Mouse (Mus musculus) G1E-ER4 (cell line): ENCODE data around the gene Adamts7. TPM values are rescaled to one million over a fixed set of nuclear protein-coding genes. Genes with fewer than 3 reads are reported as not detected.

Experiments used
- GATA1 ChIP-seq: IDR thresholded peaks from one replicate; pipeline ENCODE4 v1.8.0; 2012; ENCODE audit warnings: low read length, inconsistent platforms
- polyA plus RNA-seq: library from polyadenylated mRNA; stranded (reverse); fragments of >175 nt; gene quantifications from 2 replicates; pipeline ENCODE4 v1.2.3, GENCODE M21; 2012

The Adamts7 gene
- polyA plus RNA-seq, result not detected in 2 replicates

DNA sequence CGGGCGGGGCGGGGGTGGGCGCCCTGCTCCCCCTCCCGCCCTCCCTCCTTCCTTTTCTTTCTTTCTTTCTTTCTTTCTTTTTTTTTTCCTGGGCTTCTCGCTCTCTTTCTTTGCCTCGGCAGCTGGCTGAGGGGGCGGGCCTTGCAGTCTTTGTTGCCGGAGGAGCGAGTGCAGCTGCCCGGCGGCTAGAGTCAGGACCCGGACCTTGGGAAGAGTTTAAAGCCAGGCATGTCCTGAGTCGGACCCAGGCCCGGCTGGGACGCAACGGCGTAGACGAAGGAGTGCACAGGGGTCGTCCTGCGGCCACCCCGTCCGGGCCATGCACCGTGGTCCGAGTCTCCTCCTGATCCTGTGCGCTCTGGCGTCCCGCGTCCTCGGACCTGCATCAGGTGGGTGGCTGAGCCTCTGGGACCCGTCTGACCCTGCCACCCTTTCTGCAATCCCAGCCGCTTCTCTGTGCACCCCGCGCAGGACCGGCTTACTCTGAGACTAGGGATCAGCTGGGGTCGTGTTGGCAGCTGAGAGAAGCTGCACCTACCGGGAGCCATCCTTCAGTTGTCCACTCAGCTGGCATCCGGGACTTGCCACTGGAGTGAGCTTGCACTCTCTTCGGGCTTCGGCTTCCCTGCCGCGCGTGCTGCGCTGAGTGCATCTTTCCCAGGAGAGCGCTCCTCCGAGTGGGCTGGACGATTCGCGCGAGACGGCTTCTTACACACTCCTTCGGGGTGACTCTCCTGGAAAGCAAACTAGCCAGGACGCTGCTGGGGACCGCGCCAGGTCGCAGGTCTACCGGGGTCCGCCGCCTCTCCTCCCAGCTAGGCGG is at the start of gene Adamts7:
TSS of gene Adamts7 (plus strand) at position 144 of the 823 bp plus-strand sequence.
- no peak for TF ChIP-seq GATA1

DNA sequence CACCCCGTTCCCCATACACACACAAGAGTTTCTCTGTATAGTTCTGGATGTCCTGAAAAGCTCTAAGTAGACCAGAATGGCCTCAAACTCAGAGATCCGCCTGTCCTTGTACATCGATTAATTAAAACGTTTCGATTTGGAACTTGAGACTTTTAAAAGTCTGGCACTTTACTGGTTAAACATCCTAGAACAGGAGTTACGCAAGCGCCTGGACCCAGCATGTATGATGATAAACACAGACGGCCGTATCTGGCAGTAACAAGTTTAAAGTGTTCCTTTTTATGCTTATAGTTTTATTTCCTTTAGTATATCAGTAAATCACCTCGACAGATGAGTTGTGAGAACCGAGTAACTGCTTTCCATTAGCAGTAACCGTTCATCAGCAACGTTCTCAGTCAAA is 49.7 kb upstream of the Adamts7 start:
- no peak for TF ChIP-seq GATA1

DNA sequence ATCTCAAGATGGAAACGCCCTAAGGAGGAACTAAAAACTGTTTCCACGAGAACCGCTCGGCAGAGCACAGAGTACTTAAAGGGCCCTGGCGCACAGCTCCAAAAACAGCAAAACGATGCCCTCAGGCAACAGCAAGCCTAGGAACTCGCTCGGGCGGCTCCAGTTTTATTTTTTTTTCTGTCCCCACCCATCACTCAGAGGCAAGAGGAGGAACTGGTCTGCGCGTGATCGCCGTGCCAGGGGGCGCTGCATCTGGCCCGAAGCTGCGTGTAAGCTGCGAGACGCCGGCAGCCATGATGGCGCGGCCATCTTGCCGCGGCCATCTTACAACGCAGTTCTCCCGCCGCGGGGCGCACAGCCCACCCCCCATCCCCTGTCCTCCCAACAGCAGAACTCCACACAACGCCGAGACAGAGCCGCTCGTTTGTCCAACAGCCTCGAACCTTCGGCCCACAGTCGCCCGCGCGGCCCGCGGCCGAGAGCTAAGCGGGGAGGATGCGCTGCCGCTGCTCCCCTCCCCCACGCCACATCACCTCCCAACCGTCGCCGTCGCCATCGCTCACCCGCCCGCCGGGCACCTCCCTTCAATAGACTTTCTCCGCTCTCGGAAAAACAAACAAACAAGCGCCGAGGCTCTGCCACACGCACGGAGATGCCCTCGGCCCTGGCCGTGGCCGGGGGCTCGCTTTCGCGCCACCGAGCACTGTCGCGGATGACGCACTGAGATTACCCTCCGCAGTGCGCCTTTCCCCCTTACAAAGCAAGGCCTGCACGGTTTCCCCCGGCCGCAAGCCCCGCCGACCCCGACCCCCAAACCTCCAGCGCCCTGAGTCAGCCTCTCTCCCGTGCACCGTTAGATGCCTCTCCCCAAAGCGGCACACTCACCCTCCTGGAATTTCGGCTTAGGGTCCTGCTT is 49.0 kb upstream of the Adamts7 start:
- no peak for TF ChIP-seq GATA1

DNA sequence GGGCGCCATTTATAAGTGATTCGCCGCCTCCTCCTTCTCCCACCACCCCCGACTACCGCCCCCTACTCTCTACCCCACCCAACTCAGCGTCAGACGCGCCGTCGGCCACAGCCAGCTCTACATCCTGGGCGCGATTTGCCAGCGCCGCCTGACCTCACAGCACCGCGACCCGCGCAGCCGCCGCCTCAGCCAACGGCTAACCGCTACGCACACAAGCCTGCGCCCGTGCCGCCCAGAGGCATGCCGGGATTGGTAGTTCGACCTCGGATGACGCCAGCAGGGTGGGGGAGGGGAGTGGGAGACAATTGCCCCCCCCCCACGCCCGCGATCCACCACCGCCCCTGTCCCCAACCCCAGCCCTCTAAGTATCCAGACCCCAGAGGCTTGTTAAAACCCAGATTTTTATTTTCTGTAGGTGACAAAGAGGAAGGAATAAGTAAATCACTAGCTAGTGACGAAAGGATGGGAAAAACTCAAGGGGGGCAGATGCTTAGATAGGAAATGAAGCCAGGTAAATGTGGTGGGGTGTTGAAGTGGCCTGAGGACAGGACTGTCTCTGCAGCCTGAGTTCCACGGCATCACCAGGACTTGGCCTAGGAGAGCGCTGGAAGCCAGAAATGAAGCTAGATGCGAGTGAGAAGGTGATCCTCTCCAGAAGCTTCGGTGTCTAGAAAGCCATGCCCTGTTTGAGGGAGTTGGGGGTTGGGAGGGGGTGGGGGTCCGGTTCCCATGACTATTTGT is 48.1 kb upstream of the Adamts7 start, which contains the start of gene Morf4l1:
TSS of gene Morf4l1 (minus strand) at position 208 of the 741 bp plus-strand sequence.
- TF ChIP-seq GATA1, result no peak

DNA sequence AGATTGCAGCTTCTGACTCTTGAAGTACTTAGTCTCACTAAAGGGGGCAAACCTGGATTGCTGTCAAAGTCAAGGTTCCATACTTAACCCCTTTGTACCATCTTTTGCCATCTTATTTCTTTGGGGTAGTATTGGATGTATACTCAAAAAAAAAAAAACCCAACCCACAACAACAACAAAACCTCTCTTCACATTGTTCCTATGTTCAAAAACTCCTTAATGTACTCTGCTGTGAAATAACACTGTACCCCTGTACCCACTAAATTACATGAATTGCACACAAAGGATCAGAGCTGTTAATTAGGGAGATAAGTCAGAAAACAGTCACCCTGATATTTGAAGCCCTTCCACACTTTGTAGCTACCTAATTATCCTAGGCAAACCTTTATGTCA is 47.6 kb upstream of the Adamts7 start:
- TF ChIP-seq GATA1, result no peak

DNA sequence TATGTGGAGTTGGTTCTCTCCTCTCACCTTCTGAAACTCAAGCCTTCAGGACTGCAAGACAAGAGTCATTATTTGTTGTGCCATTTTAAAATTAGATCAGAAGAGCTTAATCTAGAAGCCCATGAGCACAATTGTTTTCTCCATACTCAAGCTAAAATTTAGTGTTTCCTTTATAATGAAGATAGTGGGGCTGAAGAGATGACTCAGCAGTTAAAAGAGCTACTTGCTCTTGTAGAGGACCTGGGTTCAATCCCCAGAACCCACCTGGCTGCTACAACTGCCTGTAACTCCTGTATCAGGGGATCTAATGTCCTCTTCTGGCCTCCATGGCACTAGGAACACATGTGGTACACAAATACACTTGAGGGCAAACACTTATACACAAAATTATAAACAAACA is 45.6 kb upstream of the Adamts7 start:
- TF ChIP-seq GATA1, result no peak

DNA sequence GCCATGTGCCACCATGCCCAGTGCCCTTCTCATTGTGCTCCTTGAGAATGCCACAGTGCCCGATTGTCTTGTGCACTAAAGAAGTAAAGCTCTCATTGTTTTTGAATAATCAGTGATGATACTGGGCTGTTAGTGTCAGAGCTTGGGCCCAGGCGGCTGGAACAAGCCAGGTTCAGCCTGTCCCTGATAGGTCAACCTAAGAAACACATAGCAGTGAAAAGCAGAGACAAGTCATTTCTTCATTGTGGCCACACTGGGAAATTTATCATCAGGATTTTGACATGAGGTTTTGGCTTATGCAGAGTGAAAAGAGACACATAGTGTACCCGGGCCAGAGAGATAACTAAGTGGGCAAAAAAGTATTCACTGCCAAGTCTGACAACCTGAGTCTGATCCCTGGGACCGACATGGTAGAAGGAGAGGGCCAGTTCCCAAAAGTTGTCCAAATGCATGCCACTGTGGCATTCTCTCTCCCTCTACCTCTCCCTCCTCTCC is 40.6 kb upstream of the Adamts7 start:
- TF ChIP-seq GATA1, result no peak

DNA sequence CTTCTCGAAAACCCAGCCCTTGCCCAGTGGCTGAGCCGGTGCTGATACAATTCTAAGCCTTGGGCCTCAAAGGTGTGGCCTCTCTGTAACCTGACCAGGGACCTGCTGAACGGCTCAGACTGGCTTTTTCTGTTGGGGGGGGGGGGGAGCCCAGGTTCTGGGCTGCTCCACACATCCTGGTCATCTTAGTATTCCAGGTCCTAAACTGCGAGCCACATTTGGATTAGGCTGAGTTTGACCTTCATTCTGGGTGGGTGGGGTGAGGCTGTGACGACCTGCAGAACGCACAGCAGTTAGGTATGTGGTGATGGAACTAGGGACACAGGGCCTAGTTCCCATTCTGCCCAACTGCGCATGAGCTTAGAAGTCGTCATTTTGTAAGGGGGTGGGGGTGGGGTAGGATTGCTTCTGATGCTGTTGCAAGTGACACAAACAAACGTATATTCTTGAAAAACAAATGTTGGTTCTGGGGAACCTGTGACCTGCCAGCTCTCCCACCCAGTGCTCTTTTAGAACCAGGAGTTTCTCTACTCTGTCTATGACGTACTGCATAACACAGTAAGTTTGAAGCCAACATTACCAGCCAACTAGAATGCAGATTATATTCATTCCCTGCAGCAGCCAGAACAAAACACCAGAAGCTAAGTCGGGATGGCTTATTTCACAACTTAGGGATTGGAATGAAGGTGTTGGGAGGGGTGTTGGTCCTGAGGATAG is 38.6 kb upstream of the Adamts7 start:
- no peak for TF ChIP-seq GATA1

DNA sequence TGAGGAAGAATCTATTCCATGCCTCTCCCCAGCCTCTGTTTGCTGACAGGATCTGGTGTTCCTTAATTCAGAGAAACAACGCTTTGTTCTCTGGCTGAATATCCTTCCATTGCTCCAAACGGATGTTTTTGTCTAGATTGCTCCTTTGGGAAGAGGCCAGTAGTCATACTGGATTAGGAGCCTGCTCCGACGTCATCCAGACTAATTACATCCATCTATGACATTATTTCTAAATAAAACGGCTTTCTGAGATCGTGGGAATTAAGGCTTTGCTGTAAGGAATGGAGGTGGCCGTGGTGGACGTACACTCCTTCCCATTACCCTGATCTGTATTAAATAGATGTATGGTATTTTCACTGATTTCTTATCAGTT is 38.0 kb upstream of the Adamts7 start:
- no peak for TF ChIP-seq GATA1

DNA sequence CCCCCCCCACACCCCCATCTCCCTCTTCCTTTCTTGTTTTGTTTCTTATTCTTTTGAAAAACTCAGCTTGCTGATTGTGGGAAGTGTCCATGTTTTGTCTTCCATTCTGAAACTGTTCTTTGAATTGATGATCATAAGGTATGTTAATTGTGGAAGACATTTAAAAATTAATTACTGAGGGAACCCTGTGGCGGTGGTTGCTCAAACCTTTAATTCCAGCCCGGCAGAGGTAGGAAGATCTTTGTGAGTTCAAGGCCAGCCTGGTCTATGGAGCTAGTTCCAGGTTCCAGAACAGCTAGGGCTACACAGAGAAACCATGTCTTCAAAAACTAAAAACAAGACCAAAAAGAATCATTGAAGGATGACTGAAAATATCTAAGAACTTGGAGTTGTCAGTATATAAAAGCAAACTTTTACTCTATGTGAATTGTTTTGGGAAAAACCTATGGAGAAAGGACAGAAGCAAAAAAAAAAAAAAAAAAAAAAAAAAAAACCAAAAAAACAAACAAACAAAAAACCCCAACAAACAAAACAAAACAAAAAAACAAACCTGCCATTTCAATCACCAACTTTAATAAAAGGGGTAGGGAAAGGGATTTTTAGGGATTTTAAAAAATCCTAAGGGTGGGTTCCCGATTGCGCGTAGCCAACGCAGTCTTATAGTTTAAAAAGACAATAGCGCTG is 37.3 kb upstream of the Adamts7 start:
- TF ChIP-seq GATA1, result no peak

DNA sequence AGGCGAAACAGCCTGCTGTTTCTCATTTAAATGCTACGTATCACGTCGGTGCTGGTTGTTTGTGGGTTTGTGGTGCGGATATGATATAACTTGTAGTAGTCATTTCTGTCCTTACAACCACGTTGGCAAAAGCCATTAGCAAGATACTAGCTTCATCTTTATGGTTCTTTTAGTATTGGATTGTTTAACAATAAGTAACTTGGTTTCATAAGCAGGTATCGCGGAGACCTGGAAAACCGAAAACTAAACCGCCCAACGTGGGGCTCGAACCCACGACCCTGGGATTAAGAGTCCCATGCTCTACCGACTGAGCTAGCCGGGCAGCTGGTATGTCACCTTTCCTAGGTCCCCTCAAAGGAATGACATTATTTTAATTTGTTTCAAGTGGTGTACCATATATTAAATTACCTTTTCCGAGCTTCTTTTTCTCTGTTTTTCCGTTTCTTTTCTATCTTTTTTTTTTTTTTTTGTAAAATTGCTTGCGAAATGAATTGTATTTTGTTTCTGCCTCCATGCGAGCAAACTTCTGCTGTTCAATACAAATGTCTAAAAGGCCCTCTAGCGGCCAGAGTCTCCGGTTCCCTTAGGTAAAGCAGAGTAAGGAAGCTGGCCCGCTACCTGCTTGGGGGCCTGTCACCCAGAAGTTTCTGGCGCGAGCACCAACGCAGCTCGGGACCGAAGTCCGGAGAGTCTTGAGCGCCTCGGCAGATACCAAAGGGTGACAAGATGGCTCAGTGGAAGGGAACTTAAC is 36.4 kb upstream of the Adamts7 start:
- no peak for TF ChIP-seq GATA1

DNA sequence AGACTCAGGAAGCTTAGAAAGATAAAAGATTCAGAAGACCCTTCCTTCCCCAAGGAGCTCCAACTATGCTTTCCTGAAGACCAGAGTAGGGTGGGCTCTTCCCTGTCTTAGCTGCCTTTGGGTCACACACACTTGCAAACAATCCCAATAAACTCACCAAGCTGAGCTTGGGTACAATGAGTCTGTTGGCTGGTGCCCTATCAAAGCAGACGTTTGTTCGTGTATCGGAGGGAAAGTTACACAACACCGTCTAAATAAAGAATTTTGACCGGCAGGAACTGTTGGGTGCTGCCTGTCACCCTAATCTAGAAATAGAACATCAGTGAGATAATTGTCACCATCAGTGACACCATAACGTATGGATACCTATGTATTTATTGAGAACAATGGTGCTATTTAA is 35.7 kb upstream of the Adamts7 start:
- TF ChIP-seq GATA1, result no peak

DNA sequence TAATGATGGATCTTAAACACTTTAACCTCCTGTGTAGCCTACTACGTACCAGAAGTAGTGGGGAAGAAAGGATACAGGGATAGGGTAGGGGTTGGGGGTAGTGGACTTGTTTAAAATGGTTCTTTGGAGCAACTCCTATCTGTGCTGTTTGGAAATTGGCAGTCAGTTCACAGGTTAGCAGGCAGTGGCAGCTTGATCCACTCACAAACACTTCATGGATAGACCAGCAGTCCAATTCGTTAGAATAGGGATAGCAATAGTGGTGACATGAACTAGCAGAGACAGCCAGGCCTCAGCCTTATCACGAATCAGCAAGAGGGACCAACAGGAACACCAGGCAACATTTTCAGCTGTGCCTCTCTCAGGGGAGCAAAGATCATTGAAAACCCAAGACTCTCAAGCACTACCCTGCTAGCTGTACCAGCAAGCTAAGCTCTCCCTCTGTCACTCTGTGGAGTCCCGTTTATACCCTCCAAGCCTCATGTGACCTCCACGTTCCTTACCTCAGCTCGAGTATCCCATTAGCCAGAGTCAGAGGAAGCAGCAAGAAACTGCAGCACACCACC is 34.1 kb upstream of the Adamts7 start:
- no peak for TF ChIP-seq GATA1
